Mouse (Mus musculus): ENCODE measurements around the gene Acoxl. TPM values are rescaled to one million over a fixed set of nuclear protein-coding genes. Genes with fewer than 3 reads are reported as not detected.

The Acoxl gene
- polyA plus RNA-seq, 1 experiment from 2014 or later: 0.29 TPM

DNA sequence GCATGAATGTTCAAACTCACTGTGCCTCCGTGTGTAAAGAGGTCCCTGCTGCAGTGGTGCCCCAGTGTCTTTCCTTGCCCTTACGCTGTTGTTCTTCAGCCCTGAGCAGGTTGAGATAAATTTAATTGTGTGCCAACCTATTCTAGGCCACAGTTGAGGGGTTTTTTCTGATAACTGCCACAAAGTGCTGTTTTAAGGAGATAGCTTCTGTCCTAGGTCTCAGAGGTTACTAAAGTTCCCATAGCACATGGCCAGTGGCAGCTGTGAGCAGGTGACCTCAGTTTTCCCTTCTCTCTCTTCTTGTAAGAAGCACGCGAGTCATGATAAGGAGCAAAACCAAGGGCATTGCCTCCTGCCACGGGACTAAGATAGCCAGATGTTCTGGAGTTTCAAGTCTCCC is 245.9 kb downstream of the Acoxl start:
- no peak for ATAC-seq (ENCODE audit: low read depth)
- no peak overlapping the region for H3K4me3 ChIP-seq (ENCODE audit: low read depth, low read length)
- no peaks in the 10 kb centered on the region for H3K36me3 ChIP-seq (ENCODE audit: control insufficient read depth, insufficient read depth, low read length)
- H3K27me3 ChIP-seq (ENCODE audit: control insufficient read depth, insufficient read depth, low read length): no peaks in the 10 kb centered on the region
- H3K9ac ChIP-seq (replicated peaks; ENCODE audit: low read depth, low read length): no peak overlapping the region
- no peaks in the 10 kb centered on the region for H3K4me1 ChIP-seq (ENCODE audit: control insufficient read depth, insufficient read depth, low read length)
- H3K4me2 ChIP-seq (ENCODE audit: low read depth, low read length): no peak overlapping the region
- no peak overlapping the region for H3K27ac ChIP-seq (ENCODE audit: low read depth, low read length)
- no peaks in the 10 kb centered on the region for H3K9me3 ChIP-seq (ENCODE audit: control insufficient read depth, low read length)
- WGBS: 82% methylated on average over 5 of the region's 5 CpGs

DNA sequence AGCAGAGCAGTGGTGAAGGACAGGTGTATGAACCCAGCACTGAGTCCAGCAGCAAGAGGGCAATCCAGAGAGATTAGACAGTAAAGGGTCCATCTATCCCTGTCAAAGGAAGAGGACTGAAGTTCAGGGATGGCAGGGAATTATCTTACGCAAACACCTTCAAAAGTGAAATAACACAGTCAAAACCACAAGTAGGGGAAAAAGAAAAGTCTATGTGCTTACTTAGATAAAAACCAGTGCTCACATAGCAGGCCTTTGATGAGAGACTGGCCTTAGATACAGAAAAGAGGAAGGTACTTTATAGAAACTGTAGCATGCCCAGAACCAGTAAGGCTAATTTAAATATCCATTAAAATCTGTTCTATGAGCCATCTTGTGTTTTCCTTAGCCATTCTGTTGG is 246.8 kb downstream of the Acoxl start:
- Histone ChIP-seq H3K27me3 (ENCODE audit: control insufficient read depth, insufficient read depth, low read length) (no peaks in the 10 kb centered on the region), H3K4me3 (ENCODE audit: low read depth, low read length) (no peak overlapping the region), H3K27ac (ENCODE audit: low read depth, low read length) (no peak overlapping the region), H3K36me3 (ENCODE audit: control insufficient read depth, insufficient read depth, low read length) (no peaks in the 10 kb centered on the region), H3K4me1 (ENCODE audit: control insufficient read depth, insufficient read depth, low read length) (no peaks in the 10 kb centered on the region), H3K9ac (replicated peaks; ENCODE audit: low read depth, low read length) (no peak overlapping the region), H3K4me2 (ENCODE audit: low read depth, low read length) (no peak overlapping the region), H3K9me3 (ENCODE audit: control insufficient read depth, low read length) (no peaks in the 10 kb centered on the region)
- 97% methylated on average over 1 of the region's 1 CpGs for WGBS
- ATAC-seq (ENCODE audit: low read depth): no peak

DNA sequence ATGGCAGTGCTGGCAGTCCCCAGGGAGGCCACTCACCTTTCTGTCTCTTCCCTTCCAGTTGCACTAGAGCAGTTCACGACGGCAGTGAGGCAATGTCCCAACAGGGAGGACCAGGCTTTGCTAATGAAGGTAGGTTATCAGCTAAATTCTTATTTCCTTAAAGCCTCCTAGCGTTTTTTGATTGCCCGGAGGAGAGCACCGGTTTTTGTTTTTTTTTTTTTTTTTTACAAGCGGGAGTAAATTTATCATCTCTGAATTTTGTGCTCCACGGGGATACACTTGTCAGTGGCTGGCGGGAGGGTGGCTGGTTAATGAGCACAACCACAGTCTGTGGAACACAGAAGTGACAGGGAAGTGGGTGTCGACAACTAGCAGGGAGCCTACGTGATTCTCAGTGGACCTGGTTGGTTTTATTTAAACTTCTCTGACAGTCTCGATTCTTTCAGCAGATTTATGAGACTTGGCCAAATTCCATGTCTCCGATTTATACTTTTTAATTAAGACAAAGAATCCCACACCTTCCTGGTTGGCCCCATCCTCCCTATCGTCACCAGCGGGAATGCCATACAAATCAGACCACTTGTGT is 247.7 kb downstream of the Acoxl start:
- ATAC-seq (ENCODE audit: low read depth): no peak
- no peak overlapping the region for H3K27ac ChIP-seq (ENCODE audit: low read depth, low read length)
- no peaks in the 10 kb centered on the region for H3K4me1 ChIP-seq (ENCODE audit: control insufficient read depth, insufficient read depth, low read length)
- no peak overlapping the region for H3K4me3 ChIP-seq (ENCODE audit: low read depth, low read length)
- H3K27me3 ChIP-seq (ENCODE audit: control insufficient read depth, insufficient read depth, low read length): no peaks in the 10 kb centered on the region
- H3K9ac ChIP-seq (replicated peaks; ENCODE audit: low read depth, low read length): no peak overlapping the region
- 52% methylated on average over 14 of the region's 14 CpGs for WGBS
- no peak overlapping the region for H3K4me2 ChIP-seq (ENCODE audit: low read depth, low read length)
- H3K9me3 ChIP-seq (ENCODE audit: control insufficient read depth, low read length): no peaks in the 10 kb centered on the region
- no peaks in the 10 kb centered on the region for H3K36me3 ChIP-seq (ENCODE audit: control insufficient read depth, insufficient read depth, low read length)

DNA sequence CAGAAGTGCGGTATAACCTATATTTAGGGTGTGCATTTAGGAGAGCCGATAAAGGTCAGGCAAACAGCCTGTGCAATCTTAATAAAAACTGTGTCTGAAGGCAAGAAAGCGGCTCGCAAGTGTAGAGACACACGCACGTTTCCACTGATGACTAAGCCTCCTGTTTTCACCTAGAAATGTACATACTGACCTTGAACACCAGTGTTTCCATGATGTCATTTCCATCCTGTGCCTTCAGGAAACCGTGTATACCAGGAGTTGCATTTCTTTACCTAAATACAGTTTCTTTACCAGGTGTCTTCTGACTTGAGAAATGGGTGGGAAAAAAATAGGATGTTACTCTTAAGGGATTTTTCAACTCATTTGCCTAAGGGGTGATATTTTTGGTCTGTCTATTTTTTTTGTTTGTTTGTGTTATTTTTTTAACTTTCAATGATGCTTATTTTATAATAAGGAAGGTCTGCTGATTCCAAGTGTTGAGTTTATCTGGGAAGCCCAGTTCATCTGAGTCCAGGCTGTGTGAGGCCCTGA is 248.4 kb downstream of the Acoxl start:
- H3K4me3 ChIP-seq (ENCODE audit: low read depth, low read length): no peak overlapping the region
- H3K36me3 ChIP-seq (ENCODE audit: control insufficient read depth, insufficient read depth, low read length): no peaks in the 10 kb centered on the region
- no peaks in the 10 kb centered on the region for H3K27me3 ChIP-seq (ENCODE audit: control insufficient read depth, insufficient read depth, low read length)
- no peak overlapping the region for H3K4me2 ChIP-seq (ENCODE audit: low read depth, low read length)
- no peaks in the 10 kb centered on the region for H3K9me3 ChIP-seq (ENCODE audit: control insufficient read depth, low read length)
- no peak overlapping the region for H3K27ac ChIP-seq (ENCODE audit: low read depth, low read length)
- H3K4me1 ChIP-seq (ENCODE audit: control insufficient read depth, insufficient read depth, low read length): no peaks in the 10 kb centered on the region
- no peak overlapping the region for H3K9ac ChIP-seq (replicated peaks; ENCODE audit: low read depth, low read length)
- ATAC-seq (ENCODE audit: low read depth): no peak
- WGBS: 83% methylated on average over 7 of the region's 7 CpGs

DNA sequence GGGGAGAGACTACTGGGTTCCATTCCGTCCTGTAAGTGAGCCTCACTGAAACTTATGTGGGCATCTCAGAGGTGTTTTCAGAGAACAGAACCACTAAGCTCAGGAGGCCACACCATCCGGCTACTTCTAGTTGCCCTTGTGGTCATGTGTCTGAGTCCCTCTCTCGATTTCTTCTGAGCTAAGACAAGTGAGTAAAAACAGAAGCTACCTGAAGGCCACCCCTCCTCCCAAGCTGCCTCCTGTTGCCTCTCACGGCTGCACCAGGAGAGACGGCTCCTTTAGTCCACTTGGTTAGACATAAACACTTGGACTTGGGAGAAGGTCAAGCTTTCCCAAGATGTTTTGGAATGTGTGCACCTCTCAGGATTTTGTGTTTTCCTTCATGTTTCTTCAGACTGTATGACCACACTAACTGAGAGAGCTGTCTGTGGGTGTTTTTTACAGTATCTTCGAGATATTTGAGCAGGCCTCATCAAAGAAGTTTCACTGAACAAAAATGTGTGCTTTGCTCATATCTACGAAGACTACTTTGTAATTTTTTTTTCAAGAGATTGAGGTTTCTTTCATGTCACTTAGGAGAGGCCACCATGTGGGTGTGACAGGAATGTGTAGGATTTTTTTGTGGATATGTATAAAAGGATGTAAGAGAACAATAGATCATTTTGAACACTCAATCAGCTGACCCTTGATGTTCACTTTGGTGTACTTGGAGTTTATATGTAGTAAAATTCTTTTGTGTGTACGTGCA is 249.3 kb downstream of the Acoxl start:
- no peak overlapping the region for H3K9ac ChIP-seq (replicated peaks; ENCODE audit: low read depth, low read length)
- H3K4me2 ChIP-seq (ENCODE audit: low read depth, low read length): no peak overlapping the region
- no peak overlapping the region for H3K27ac ChIP-seq (ENCODE audit: low read depth, low read length)
- no peaks in the 10 kb centered on the region for H3K36me3 ChIP-seq (ENCODE audit: control insufficient read depth, insufficient read depth, low read length)
- no peaks in the 10 kb centered on the region for H3K4me1 ChIP-seq (ENCODE audit: control insufficient read depth, insufficient read depth, low read length)
- no peaks in the 10 kb centered on the region for H3K27me3 ChIP-seq (ENCODE audit: control insufficient read depth, insufficient read depth, low read length)
- H3K4me3 ChIP-seq (ENCODE audit: low read depth, low read length): no peak overlapping the region
- no peak for ATAC-seq (ENCODE audit: low read depth)
- WGBS: 94% methylated on average over 8 of the region's 8 CpGs
- H3K9me3 ChIP-seq (ENCODE audit: control insufficient read depth, low read length): no peaks in the 10 kb centered on the region

DNA sequence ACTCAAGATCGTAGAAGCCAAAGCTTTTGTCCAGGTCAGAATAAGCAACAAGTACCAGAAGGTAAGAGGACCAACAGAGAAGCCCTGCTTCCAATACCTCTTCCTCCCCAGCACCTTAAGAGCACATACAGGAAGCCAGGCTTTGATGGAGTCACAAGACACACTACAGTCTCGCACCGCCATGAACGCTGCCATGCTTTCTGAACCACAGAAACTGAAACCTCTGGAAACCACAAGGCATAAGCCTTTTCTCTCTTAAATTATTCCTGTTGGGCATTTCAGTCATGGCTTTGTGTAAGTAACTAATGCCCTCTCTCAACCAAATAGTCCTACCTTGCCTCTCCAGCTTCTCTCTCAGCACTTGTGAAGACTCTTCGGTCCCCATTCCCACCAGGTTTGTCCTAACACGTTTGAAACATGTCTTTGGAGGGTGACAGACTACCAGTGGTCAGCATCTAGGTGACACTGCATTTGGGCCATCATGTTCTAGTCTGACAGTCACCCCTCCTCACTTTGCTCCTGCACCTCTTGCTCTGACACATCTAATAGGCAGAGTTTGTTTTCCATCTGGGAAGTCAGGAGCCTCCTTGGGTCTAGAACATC is 251.7 kb downstream of the Acoxl start:
- H3K27ac ChIP-seq (ENCODE audit: low read depth, low read length): no peak overlapping the region
- H3K4me2 ChIP-seq (ENCODE audit: low read depth, low read length): no peak overlapping the region
- H3K9me3 ChIP-seq (ENCODE audit: control insufficient read depth, low read length): no peaks in the 10 kb centered on the region
- H3K36me3 ChIP-seq (ENCODE audit: control insufficient read depth, insufficient read depth, low read length): no peaks in the 10 kb centered on the region
- H3K4me3 ChIP-seq (ENCODE audit: low read depth, low read length): no peak overlapping the region
- 91% methylated on average over 6 of the region's 6 CpGs for WGBS
- H3K4me1 ChIP-seq (ENCODE audit: control insufficient read depth, insufficient read depth, low read length): no peaks in the 10 kb centered on the region
- no peak overlapping the region for H3K9ac ChIP-seq (replicated peaks; ENCODE audit: low read depth, low read length)
- H3K27me3 ChIP-seq (ENCODE audit: control insufficient read depth, insufficient read depth, low read length): no peaks in the 10 kb centered on the region
- no peak for ATAC-seq (ENCODE audit: low read depth)

DNA sequence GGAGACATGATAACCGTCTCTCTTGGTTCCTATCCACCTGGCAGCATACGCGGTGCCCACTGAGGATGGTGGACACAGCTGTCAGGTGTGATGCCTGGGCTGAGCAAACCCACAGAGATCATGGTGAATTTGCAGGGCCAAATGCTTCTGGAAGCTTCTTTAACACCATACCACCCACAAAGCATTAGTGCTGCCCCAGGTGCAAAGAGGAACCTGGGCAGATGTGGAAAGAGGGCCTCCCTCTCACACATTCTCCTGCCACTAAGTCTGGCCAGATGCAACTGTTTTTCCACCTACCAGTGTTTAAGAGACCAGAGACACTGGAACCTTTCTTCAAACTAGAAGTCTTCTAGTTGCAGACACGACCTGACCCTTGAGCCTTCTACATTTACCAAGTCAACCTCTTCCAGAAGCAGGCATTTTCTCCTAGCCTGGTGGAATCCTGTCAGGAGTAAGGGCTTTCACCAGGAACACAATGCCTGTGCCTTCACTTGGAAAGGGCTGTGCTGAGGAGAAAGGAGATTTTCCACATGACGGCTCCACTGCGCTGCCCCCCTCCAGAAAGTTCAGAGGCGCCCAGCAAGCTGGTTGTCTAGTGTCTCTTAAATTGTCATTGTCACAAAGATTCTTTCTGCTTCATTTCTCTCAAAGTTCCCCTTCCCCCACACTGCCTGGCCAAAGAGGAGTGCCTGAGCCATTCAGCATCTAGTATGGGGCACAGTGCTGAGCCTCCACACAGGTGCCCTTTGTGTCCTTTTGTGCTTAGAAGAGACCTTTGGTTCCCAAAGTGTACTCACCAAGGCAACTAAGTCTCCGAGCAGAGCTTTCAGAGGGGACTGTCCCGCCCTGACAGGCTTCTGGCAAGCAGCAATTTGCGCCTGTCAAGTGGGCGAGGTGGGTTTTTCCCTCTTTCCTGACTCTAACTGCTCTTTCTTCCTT is 253.0 kb downstream of the Acoxl start:
- no peaks in the 10 kb centered on the region for H3K9me3 ChIP-seq (ENCODE audit: control insufficient read depth, low read length)
- H3K4me2 ChIP-seq (ENCODE audit: low read depth, low read length): no peak overlapping the region
- no peaks in the 10 kb centered on the region for H3K27me3 ChIP-seq (ENCODE audit: control insufficient read depth, insufficient read depth, low read length)
- no peaks in the 10 kb centered on the region for H3K4me1 ChIP-seq (ENCODE audit: control insufficient read depth, insufficient read depth, low read length)
- no peak overlapping the region for H3K4me3 ChIP-seq (ENCODE audit: low read depth, low read length)
- WGBS: 49% methylated on average over 11 of the region's 11 CpGs
- no peak for ATAC-seq (ENCODE audit: low read depth)
- H3K27ac ChIP-seq (ENCODE audit: low read depth, low read length): no peak overlapping the region
- H3K36me3 ChIP-seq (ENCODE audit: control insufficient read depth, insufficient read depth, low read length): no peaks in the 10 kb centered on the region
- no peak overlapping the region for H3K9ac ChIP-seq (replicated peaks; ENCODE audit: low read depth, low read length)

DNA sequence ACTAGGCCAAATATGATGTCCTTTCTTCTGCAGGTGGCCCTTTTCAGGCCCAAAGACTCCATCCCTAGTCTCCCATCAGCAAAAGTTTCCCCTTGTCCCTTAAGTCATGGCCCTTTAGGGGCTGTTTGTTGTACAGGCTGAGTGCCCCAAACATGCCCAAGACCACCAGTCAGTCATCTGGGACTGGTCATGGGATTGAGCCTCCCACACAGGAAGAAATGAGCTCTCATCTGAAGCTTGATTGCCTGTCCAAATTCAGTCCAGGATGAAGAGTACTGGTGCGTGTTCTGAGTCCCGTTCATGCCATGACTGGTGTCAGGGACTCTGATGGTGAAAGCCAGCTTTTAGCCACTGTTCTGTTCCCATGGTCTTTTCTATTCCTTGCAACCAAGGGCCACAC is 253.8 kb downstream of the Acoxl start:
- no peaks in the 10 kb centered on the region for H3K4me1 ChIP-seq (ENCODE audit: control insufficient read depth, insufficient read depth, low read length)
- no peak overlapping the region for H3K4me2 ChIP-seq (ENCODE audit: low read depth, low read length)
- no peaks in the 10 kb centered on the region for H3K9me3 ChIP-seq (ENCODE audit: control insufficient read depth, low read length)
- 82% methylated on average over 2 of the region's 2 CpGs for WGBS
- H3K27me3 ChIP-seq (ENCODE audit: control insufficient read depth, insufficient read depth, low read length): no peaks in the 10 kb centered on the region
- no peak overlapping the region for H3K27ac ChIP-seq (ENCODE audit: low read depth, low read length)
- H3K4me3 ChIP-seq (ENCODE audit: low read depth, low read length): no peak overlapping the region
- no peaks in the 10 kb centered on the region for H3K36me3 ChIP-seq (ENCODE audit: control insufficient read depth, insufficient read depth, low read length)
- no peak overlapping the region for H3K9ac ChIP-seq (replicated peaks; ENCODE audit: low read depth, low read length)
- ATAC-seq (ENCODE audit: low read depth): no peak
